In the genomic region with DNA sequence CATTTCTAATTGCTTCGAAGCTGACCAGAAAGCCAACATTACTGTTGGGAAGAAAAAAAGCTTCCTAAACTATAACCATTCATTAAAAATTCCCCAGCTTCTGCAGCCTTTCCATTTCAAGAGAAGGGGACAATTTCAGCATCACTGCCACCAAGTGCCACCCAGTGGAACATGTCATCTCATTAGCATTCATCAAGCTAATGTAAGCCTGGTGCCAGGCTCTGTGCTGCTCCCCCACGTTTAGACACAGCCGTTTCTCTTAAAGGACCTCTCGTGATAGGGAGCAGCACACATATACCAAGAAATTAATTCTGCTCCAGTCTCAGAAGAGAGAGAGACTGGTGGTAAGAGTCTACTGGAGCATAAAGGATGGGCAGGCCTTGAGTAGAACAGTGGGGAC, we compare ENCODE assay signal across 23 mouse cellular contexts.
DNase-seq lines count a peak whose midpoint lies in the region; ATAC-seq and TF ChIP-seq lines count a peak whose summit lies in the region.
"Had no signal": no experiment of that assay in that cellular context is flagged by ENCODE, and none has a peak within 500 bp of the region (broad histone marks: within the 10 kb centered on the region; RNA-seq: fewer than 3 reads in every experiment).

No protein-coding gene starts in this region.

- no peak for TF ChIP-seq POLR2A in kidney, adult 2 months (IDR thresholded peaks at IDR 0.05; ENCODE audit: low read depth, low read length)

- WGBS in forebrain, embryonic 14.5 days, result 49% methylated on average over 4 of the region's 4 CpGs
- 86% methylated on average over 4 of the region's 4 CpGs for WGBS in forebrain, embryonic 10.5 days
- 39% methylated on average over 4 of the region's 4 CpGs for WGBS in hindbrain, embryonic 16.5 days
- WGBS in hindbrain, embryonic 13.5 days, result 61% methylated on average over 4 of the region's 4 CpGs
- WGBS in kidney, adult 2 months, result 48% methylated on average over 4 of the region's 4 CpGs

- TF ChIP-seq CTCF in kidney, adult 2 months (conservative IDR thresholded peaks at IDR 0.05; ENCODE audit: insufficient read depth, insufficient read length, low read depth, low read length), result no peak

- peak; percentile 45 for DNase-seq in forebrain, embryonic 14.5 days (ENCODE audit: low spot score)
- no peak for DNase-seq in forebrain, embryonic 10.5 days (ENCODE audit: extremely low spot score, low spot score)
- peak; percentile 43 for DNase-seq in brain, adult 2 months (ENCODE audit: low read depth, low spot score)
- no peak for DNase-seq in kidney, adult 2 months
- DNase-seq: adrenal gland, adult 8-10 months; adrenal gland, postnatal 36 days; B cell, adult 2 months; cerebellum, adult 11-12 months; cerebellum, adult 9-10 months; cerebellum, postnatal 25 days; gastrocnemius, postnatal 14 days; heart, adult 2 months; heart, postnatal 14 days had no signal

- no peaks in the 10 kb centered on the region; the same call in 1 of the 2 replicates for H3K4me1 ChIP-seq in forebrain, embryonic 14.5 days (ENCODE audit: control insufficient read depth, insufficient read depth, low read length)
- H3K4me1 ChIP-seq in forebrain, embryonic 10.5 days, result no peaks in the 10 kb centered on the region
- no peaks in the 10 kb centered on the region for H3K4me1 ChIP-seq in hindbrain, embryonic 16.5 days (ENCODE audit: control insufficient read depth, insufficient read depth, low read depth, low read length)
- H3K4me1 ChIP-seq in hindbrain, embryonic 13.5 days (replicated peaks), result no peaks in the 10 kb centered on the region; the same call in 1 of the 2 replicates
- peaks cover 64% of the 10 kb centered on the region for H3K4me1 ChIP-seq in megakaryocyte, embryonic 14.5 days
- H3K4me1 ChIP-seq in kidney, adult 2 months (ENCODE audit: control insufficient read depth, insufficient read depth, low read length), result no peaks in the 10 kb centered on the region
- H3K4me1 ChIP-seq: heart, embryonic 15.5 days; hindbrain, embryonic 15.5 days had no signal

- no peak overlapping the region for H3K27ac ChIP-seq in forebrain, embryonic 14.5 days (ENCODE audit: low read depth, low read length)
- H3K27ac ChIP-seq in forebrain, embryonic 10.5 days, result no peak overlapping the region
- no peak overlapping the region for H3K27ac ChIP-seq in hindbrain, embryonic 16.5 days (ENCODE audit: low read depth, low read length)
- no peak overlapping the region; the same call in 1 of the 2 replicates for H3K27ac ChIP-seq in hindbrain, embryonic 13.5 days
- no peak overlapping the region for H3K27ac ChIP-seq in kidney, adult 2 months (ENCODE audit: insufficient read depth, low read depth, low read length)
- H3K27ac ChIP-seq: embryonic facial prominence, embryonic 13.5 days; heart, adult 2 months; heart, embryonic 15.5 days; hindbrain, embryonic 15.5 days had no signal

- no peak overlapping the region for H3K9ac ChIP-seq in forebrain, embryonic 14.5 days (ENCODE audit: low read length)
- no peak overlapping the region for H3K9ac ChIP-seq in hindbrain, embryonic 16.5 days (ENCODE audit: low read depth, low read length)
- H3K9ac ChIP-seq in hindbrain, embryonic 13.5 days, result no peak overlapping the region
- H3K9ac ChIP-seq: embryonic facial prominence, embryonic 13.5 days; heart, embryonic 15.5 days; hindbrain, embryonic 15.5 days had no signal

- H3K4me2 ChIP-seq in forebrain, embryonic 14.5 days (ENCODE audit: low read length), result no peak overlapping the region
- no peak overlapping the region for H3K4me2 ChIP-seq in hindbrain, embryonic 16.5 days (ENCODE audit: low read length)
- H3K4me2 ChIP-seq in hindbrain, embryonic 13.5 days, result no peak overlapping the region
- H3K4me2 ChIP-seq: embryonic facial prominence, embryonic 13.5 days; heart, embryonic 11.5 days; heart, embryonic 15.5 days; hindbrain, embryonic 15.5 days had no signal

- no peak overlapping the region for H3K4me3 ChIP-seq in forebrain, embryonic 14.5 days (ENCODE audit: low read depth, low read length)
- no peak overlapping the region for H3K4me3 ChIP-seq in forebrain, embryonic 10.5 days
- H3K4me3 ChIP-seq in hindbrain, embryonic 16.5 days (ENCODE audit: low read length), result no peak overlapping the region
- H3K4me3 ChIP-seq in hindbrain, embryonic 13.5 days, result no peak overlapping the region
- peak overlapping the region; percentile 87 for H3K4me3 ChIP-seq in megakaryocyte, embryonic 14.5 days (replicated peaks)
- H3K4me3 ChIP-seq in kidney, adult 2 months (ENCODE audit: insufficient read depth, low read depth, low read length), result no peak overlapping the region
- H3K4me3 ChIP-seq: embryonic facial prominence, embryonic 13.5 days; heart, adult 2 months; heart, embryonic 15.5 days; hindbrain, embryonic 15.5 days had no signal

- no peaks in the 10 kb centered on the region for H3K36me3 ChIP-seq in forebrain, embryonic 14.5 days (ENCODE audit: control insufficient read depth, insufficient read depth, low read length)
- H3K36me3 ChIP-seq in forebrain, embryonic 10.5 days (replicated peaks), result no peaks in the 10 kb centered on the region
- no peaks in the 10 kb centered on the region for H3K36me3 ChIP-seq in hindbrain, embryonic 16.5 days (ENCODE audit: control insufficient read depth, insufficient read depth, low read length)
- H3K36me3 ChIP-seq in hindbrain, embryonic 13.5 days, result no peaks in the 10 kb centered on the region
- no peaks in the 10 kb centered on the region for H3K36me3 ChIP-seq in megakaryocyte, embryonic 14.5 days (replicated peaks; ENCODE audit: low read length)
- no peaks in the 10 kb centered on the region for H3K36me3 ChIP-seq in kidney, adult 2 months (ENCODE audit: control insufficient read depth, insufficient read depth, low read length)
- H3K36me3 ChIP-seq: embryonic facial prominence, embryonic 13.5 days; G1E; heart, embryonic 15.5 days; hindbrain, embryonic 15.5 days had no signal

- no peak for ATAC-seq in forebrain, embryonic 14.5 days
- 0 out of 2 replicates have a peak, but pooled peaks have one; percentile 58 for ATAC-seq in hindbrain, embryonic 16.5 days
- ATAC-seq in hindbrain, embryonic 13.5 days (ENCODE audit: low FRiP score), result no peak
- ATAC-seq in megakaryocyte, adult 5-6 weeks (ENCODE audit: poor library complexity, severe bottlenecking), result no peak
- ATAC-seq: CD4-positive, CD25-positive, alpha-beta regulatory T cell, adult 4 months had no signal

- no peaks in the 10 kb centered on the region for H3K27me3 ChIP-seq in forebrain, embryonic 14.5 days (replicated peaks; ENCODE audit: control insufficient read depth, insufficient read depth, low read length)
- no peaks in the 10 kb centered on the region for H3K27me3 ChIP-seq in forebrain, embryonic 10.5 days (ENCODE audit: poor library complexity, severe bottlenecking)
- H3K27me3 ChIP-seq in hindbrain, embryonic 16.5 days (replicated peaks; ENCODE audit: control insufficient read depth, insufficient read depth, low read length), result no peaks in the 10 kb centered on the region
- H3K27me3 ChIP-seq in hindbrain, embryonic 13.5 days, result no peaks in the 10 kb centered on the region
- no peaks in the 10 kb centered on the region for H3K27me3 ChIP-seq in megakaryocyte, embryonic 14.5 days (replicated peaks)
- H3K27me3 ChIP-seq in kidney, adult 2 months (replicated peaks; ENCODE audit: control insufficient read depth, insufficient read depth, low read length), result no peaks in the 10 kb centered on the region
- H3K27me3 ChIP-seq: embryonic facial prominence, embryonic 13.5 days; heart, embryonic 15.5 days; hindbrain, embryonic 15.5 days had no signal

- no peaks in the 10 kb centered on the region for H3K9me3 ChIP-seq in forebrain, embryonic 14.5 days (replicated peaks; ENCODE audit: control insufficient read depth, low read length)
- no peaks in the 10 kb centered on the region for H3K9me3 ChIP-seq in forebrain, embryonic 10.5 days
- no peaks in the 10 kb centered on the region for H3K9me3 ChIP-seq in hindbrain, embryonic 16.5 days (ENCODE audit: control insufficient read depth, low read length)
- 0 out of 2 replicates have a peak, but pooled peaks cover 3% of the 10 kb centered on the region for H3K9me3 ChIP-seq in hindbrain, embryonic 13.5 days
- H3K9me3 ChIP-seq in megakaryocyte, embryonic 14.5 days, result peaks cover 3% of the 10 kb centered on the region; the same call in 1 of the 2 replicates
- H3K9me3 ChIP-seq: embryonic facial prominence, embryonic 13.5 days; heart, embryonic 15.5 days; hindbrain, embryonic 15.5 days had no signal

Comparison
In these comparisons a context has a peak if more than half of its experiments do, and no peak if none do; other contexts are left out.
1. DNase-seq: peak in forebrain, embryonic 14.5 days (single experiment) and brain, adult 2 months (single experiment); none in forebrain, embryonic 10.5 days (single experiment) and kidney, adult 2 months (single experiment).